Mouse (Mus musculus): ENCODE measurements around the gene Pklr. TPM values are rescaled to one million over a fixed set of nuclear protein-coding genes. Genes with fewer than 3 reads are reported as not detected.
A peak's percentile ranks its signal among the peaks of the same experiment; 100 is the strongest.

The Pklr gene
- 16.4 and 19.9 TPM in 2 replicates for polyA plus RNA-seq (2015; fragmentation: Nextera tagmentation; extraction: Ambion mirVana)

- H3K27me3 ChIP-seq (replicated peaks) = no peaks in the 10 kb centered on the region
- peak; percentile 56; the same call in 1 of the 2 replicates for ATAC-seq (ENCODE audit: insufficient read depth, low FRiP score, low read depth)
- H3K9ac ChIP-seq = no peak within 1 kb of the TSS
- peaks cover 8% of the 10 kb centered on the region; the same call in 1 of the 2 replicates for H3K4me1 ChIP-seq
- no peaks in the 10 kb centered on the region for H3K9me3 ChIP-seq
- H3K4me3 ChIP-seq (replicated peaks) = peak within 1 kb of the TSS; percentile 18
- 57% methylated on average over 3 of the region's 3 CpGs for WGBS
- H3K27ac ChIP-seq = peak within 1 kb of the TSS; percentile 35; the same call in 1 of the 2 replicates
- no peaks in the 10 kb centered on the region for H3K36me3 ChIP-seq
- H3K4me2 ChIP-seq = peak within 1 kb of the TSS; percentile 21; the same call in 1 of the 2 replicates
These were observed at the start of gene Pklr for GRCm38 (mm10) chr3:89135958-89136357. Gene Pklr (plus strand): TSS chr3:89136142.

GRCm38 (mm10) chr3:89087338-89088110, 48.4 kb upstream of the Pklr start:
- H3K4me1 ChIP-seq = peaks cover 25% of the 10 kb centered on the region
- 0 out of 2 replicates have a peak overlapping the region, but pooled peaks have one; percentile 6 for H3K4me3 ChIP-seq (replicated peaks)
- no peak overlapping the region for H3K9ac ChIP-seq
- no peak overlapping the region; the same call in 1 of the 2 replicates for H3K27ac ChIP-seq
- 24% methylated on average over 21 of the region's 21 CpGs for WGBS
- peaks cover 6% of the 10 kb centered on the region; the same call in 1 of the 2 replicates for H3K27me3 ChIP-seq (replicated peaks)
- H3K4me2 ChIP-seq = peak overlapping the region; percentile 46
- H3K9me3 ChIP-seq = no peaks in the 10 kb centered on the region
- ATAC-seq (ENCODE audit: insufficient read depth, low FRiP score, low read depth) = no peak
- 0 out of 2 replicates have a peak, but pooled peaks cover 5% of the 10 kb centered on the region for H3K36me3 ChIP-seq

GRCm38 (mm10) chr3:89088974-89089373, 47.0 kb upstream of the Pklr start:
- H3K9me3 ChIP-seq = no peaks in the 10 kb centered on the region
- 0 out of 2 replicates have a peak, but pooled peaks cover 5% of the 10 kb centered on the region for H3K36me3 ChIP-seq
- peak overlapping the region; percentile 63 for H3K4me3 ChIP-seq (replicated peaks)
- 0 out of 2 replicates have a peak overlapping the region, but pooled peaks have one; percentile 32 for H3K9ac ChIP-seq
- peaks cover 6% of the 10 kb centered on the region; the same call in 1 of the 2 replicates for H3K27me3 ChIP-seq (replicated peaks)
- ATAC-seq (ENCODE audit: insufficient read depth, low FRiP score, low read depth) = no peak
- WGBS = 59% methylated on average over 14 of the region's 14 CpGs
- no peak overlapping the region for H3K27ac ChIP-seq
- H3K4me2 ChIP-seq = peak overlapping the region; percentile 100
- peaks cover 29% of the 10 kb centered on the region for H3K4me1 ChIP-seq

- Histone ChIP-seq H3K4me2 (peak overlapping the region; percentile 100), H3K9ac (peak overlapping the region; percentile 55), H3K9me3 (no peaks in the 10 kb centered on the region), H3K4me1 (peaks cover 29% of the 10 kb centered on the region), H3K27ac (peak overlapping the region; percentile 88), H3K27me3 (replicated peaks) (peaks cover 6% of the 10 kb centered on the region; the same call in 1 of the 2 replicates), H3K36me3 (peaks cover 12% of the 10 kb centered on the region; the same call in 1 of the 2 replicates), H3K4me3 (replicated peaks) (peak overlapping the region; percentile 63)
- ATAC-seq (ENCODE audit: insufficient read depth, low FRiP score, low read depth) = peak; percentile 82
- under 1% methylated on average over 40 of the region's 40 CpGs for WGBS
These were observed 45.9 kb upstream of the Pklr start for GRCm38 (mm10) chr3:89089882-89090591.

DNA sequence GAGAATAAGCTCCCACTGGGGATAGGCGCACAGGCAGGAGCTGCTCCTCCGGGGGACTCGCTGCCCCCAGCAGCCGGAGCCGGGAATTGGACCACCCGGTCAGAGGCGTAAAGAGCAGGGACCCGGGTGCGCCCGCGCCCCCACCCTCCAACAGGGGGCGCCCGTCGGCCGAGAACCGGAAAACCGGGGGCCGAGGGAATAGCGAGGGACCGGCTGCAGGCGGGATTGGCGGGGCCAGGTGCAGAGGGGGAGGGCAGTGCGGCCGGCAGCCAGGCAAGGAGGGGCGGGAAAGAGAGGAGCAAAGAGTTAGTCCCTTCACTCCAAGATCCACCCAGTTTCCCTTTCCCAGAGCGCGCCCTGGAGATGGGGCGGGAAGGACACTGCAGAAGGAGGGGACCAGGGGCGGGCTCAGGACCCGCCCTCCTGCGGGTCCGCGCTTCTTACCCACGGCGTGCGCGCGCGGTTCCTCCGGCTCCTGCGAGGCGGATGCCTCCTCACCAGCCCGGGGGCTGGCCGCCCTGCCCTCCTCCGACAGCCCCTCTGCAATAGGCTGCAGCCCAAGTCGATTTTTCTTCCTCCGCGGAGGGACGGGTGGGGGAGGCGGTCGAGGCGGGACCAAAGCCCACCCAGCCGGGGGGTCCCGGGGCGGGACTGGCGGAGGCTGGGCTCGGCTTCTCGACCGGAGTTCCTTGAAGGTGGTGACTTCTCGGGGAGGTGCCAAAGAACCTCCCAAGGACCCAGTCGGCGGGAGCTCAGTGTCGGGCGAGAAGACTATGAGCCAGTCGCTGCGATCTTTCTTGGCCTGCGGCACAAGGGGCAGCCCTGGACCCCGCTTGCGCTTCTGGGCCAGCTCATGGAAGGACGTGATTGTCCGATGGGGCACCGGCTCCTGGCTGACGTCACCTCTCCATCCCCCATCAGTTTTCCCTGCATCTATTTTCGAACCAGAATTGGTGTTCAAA, 45.0 kb upstream of the Pklr start:
- peak; percentile 67 for ATAC-seq (ENCODE audit: insufficient read depth, low FRiP score, low read depth)
- Histone ChIP-seq H3K27me3 (replicated peaks) (peaks cover 6% of the 10 kb centered on the region; the same call in 1 of the 2 replicates), H3K36me3 (peaks cover 10% of the 10 kb centered on the region; the same call in 1 of the 2 replicates), H3K9ac (peak overlapping the region; percentile 55), H3K9me3 (no peaks in the 10 kb centered on the region), H3K4me1 (peaks cover 29% of the 10 kb centered on the region), H3K4me2 (peak overlapping the region; percentile 100), H3K4me3 (replicated peaks) (peak overlapping the region; percentile 63), H3K27ac (peak overlapping the region; percentile 88)
- WGBS = under 1% methylated on average over 72 of the region's 74 CpGs

DNA sequence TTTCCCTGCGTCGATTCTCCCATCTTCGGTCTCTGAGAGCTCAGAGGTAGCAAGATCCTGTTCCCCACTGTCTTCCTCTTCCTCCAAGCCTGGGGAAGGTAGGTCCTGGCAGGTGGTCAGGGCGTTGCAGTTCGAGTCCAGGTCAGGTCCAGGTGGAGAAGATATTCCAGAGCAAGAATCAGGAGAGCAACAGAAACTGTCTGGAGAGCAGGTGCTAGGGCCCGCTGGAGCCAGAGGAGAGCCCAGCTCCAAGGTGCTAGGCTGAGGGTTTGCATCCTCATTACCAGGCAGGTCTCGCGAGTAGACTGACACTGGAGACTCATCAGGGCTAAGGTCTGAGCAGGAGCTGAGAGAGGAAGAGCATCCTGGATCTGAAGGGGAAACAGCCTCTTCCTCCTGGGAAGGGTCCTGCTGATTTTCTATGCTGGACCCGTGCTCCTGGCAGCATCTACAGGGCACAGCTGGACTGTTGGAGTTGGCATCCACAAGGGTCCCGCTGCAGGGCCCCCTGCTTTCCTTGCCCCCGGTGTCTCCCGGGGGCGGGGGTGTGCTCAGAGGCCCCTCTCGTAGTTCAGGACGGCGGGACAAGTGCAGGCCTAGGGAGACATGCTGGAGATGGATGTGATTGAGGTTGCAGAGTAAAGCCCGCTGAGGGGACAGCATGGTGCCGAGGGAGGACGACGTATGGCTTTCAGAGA, 44.0 kb upstream of the Pklr start:
- no peak overlapping the region for H3K27ac ChIP-seq
- peak overlapping the region; percentile 63 for H3K4me3 ChIP-seq (replicated peaks)
- peaks cover 29% of the 10 kb centered on the region for H3K4me1 ChIP-seq
- H3K36me3 ChIP-seq = peaks cover 15% of the 10 kb centered on the region; the same call in 1 of the 2 replicates
- H3K4me2 ChIP-seq = peak overlapping the region; percentile 100
- 17% methylated on average over 20 of the region's 20 CpGs for WGBS
- no peaks in the 10 kb centered on the region for H3K9me3 ChIP-seq
- peaks cover 6% of the 10 kb centered on the region; the same call in 1 of the 2 replicates for H3K27me3 ChIP-seq (replicated peaks)
- no peak overlapping the region; the same call in 1 of the 2 replicates for H3K9ac ChIP-seq
- ATAC-seq (ENCODE audit: insufficient read depth, low FRiP score, low read depth) = no peak

DNA sequence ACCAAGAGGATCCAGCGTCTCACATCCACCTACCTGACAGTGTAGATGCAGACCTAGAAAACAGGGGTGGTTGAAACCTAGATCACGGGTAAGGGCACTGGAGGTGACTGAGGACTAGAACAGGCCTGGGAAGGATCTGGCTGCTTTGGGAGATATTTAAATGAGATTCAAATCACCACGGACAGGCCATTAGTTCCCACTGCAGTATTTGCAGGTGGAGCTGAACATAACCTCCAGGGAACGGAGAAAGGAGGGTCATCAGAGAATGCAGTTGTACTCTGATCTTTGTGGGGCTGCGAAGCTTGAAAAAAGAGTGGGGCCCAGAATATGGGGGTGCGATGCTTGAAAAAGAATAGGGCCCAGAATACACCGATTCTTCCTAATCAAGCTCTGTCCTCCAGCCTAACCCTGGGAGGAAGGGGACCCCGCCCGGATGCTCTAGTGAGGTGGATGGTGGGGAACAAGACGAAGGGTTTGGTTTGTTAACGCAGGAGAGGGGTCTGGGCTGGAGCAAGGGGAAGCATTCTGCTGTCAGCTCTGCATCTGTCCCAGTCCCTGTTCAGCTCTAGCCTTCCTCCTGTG, 43.3 kb upstream of the Pklr start:
- no peak overlapping the region for H3K27ac ChIP-seq
- peak overlapping the region; percentile 63 for H3K4me3 ChIP-seq (replicated peaks)
- ATAC-seq (ENCODE audit: insufficient read depth, low FRiP score, low read depth) = no peak
- peaks cover 28% of the 10 kb centered on the region for H3K4me1 ChIP-seq
- peaks cover 6% of the 10 kb centered on the region; the same call in 1 of the 2 replicates for H3K27me3 ChIP-seq (replicated peaks)
- 29% methylated on average over 11 of the region's 11 CpGs for WGBS
- H3K4me2 ChIP-seq = peak overlapping the region; percentile 100
- H3K36me3 ChIP-seq = peaks cover 18% of the 10 kb centered on the region; the same call in 1 of the 2 replicates
- H3K9me3 ChIP-seq = no peaks in the 10 kb centered on the region
- no peak overlapping the region for H3K9ac ChIP-seq

GRCm38 (mm10) chr3:89093175-89093574, 42.8 kb upstream of the Pklr start, which contains the start of gene Rusc1:
Gene Rusc1 (minus strand): TSS chr3:89093311.
- Histone ChIP-seq H3K9me3 (no peaks in the 10 kb centered on the region), H3K36me3 (peaks cover 23% of the 10 kb centered on the region), H3K4me2 (peak within 1 kb of the TSS; percentile 100), H3K27ac (peak within 1 kb of the TSS; percentile 35; the same call in 1 of the 2 replicates), H3K4me3 (replicated peaks) (peak within 1 kb of the TSS; percentile 63), H3K27me3 (replicated peaks) (peaks cover 6% of the 10 kb centered on the region; the same call in 1 of the 2 replicates), H3K4me1 (peaks cover 22% of the 10 kb centered on the region), H3K9ac (no peak within 1 kb of the TSS)
- 1% methylated on average over 18 of the region's 18 CpGs for WGBS
- ATAC-seq (ENCODE audit: insufficient read depth, low FRiP score, low read depth) = peak; percentile 54

GRCm38 (mm10) chr3:89094021-89094420, 41.9 kb upstream of the Pklr start:
- H3K4me2 ChIP-seq = no peak overlapping the region
- no peak overlapping the region for H3K9ac ChIP-seq
- peaks cover 16% of the 10 kb centered on the region for H3K4me1 ChIP-seq
- ATAC-seq (ENCODE audit: insufficient read depth, low FRiP score, low read depth) = no peak
- H3K27me3 ChIP-seq (replicated peaks) = peaks cover 6% of the 10 kb centered on the region; the same call in 1 of the 2 replicates
- 79% methylated on average over 10 of the region's 10 CpGs for WGBS
- H3K36me3 ChIP-seq = peaks cover 29% of the 10 kb centered on the region
- H3K4me3 ChIP-seq (replicated peaks) = no peak overlapping the region
- peak overlapping the region; percentile 35; the same call in 1 of the 2 replicates for H3K27ac ChIP-seq
- no peaks in the 10 kb centered on the region for H3K9me3 ChIP-seq

GRCm38 (mm10) chr3:89100811-89101210, 35.1 kb upstream of the Pklr start, which contains the start of gene Gm43738:
Gene Gm43738 (minus strand): TSS chr3:89101099.
- WGBS = 43% methylated on average over 7 of the region's 7 CpGs
- Histone ChIP-seq H3K9me3 (no peaks in the 10 kb centered on the region), H3K4me3 (replicated peaks) (peak within 1 kb of the TSS; percentile 55), H3K27ac (peak within 1 kb of the TSS; percentile 67), H3K27me3 (replicated peaks) (no peaks in the 10 kb centered on the region), H3K9ac (peak within 1 kb of the TSS; percentile 44), H3K4me1 (peaks cover 18% of the 10 kb centered on the region), H3K36me3 (peaks cover 20% of the 10 kb centered on the region), H3K4me2 (peak within 1 kb of the TSS; percentile 94)
- no peak for ATAC-seq (ENCODE audit: insufficient read depth, low FRiP score, low read depth)
